Mouse (Mus musculus) kidney, postnatal 0 days (tissue): Measurements from ENCODE around the gene Scg2. TPM values are rescaled to one million over a fixed set of nuclear protein-coding genes. Genes with fewer than 3 reads are reported as not detected.
A peak's percentile ranks its signal among the peaks of the same experiment; 100 is the strongest.

Experiments used
- ATAC-seq: fragments of 200-750 bp; cut with Nextera tagmentation; replicated peaks from 2 replicates; pipeline ENCODE4 v1.8.0; 2017; ENCODE audit warnings: low read depth, moderate number of reproducible peaks, moderate TSS enrichment, moderate library complexity; ENCODE audit not compliant: low FRiP score
- DNase-seq: peaks from one replicate; pipeline ENCODE4 v3.0.0-alpha.2; 2016; ENCODE audit warnings: low spot score
- H3K27ac ChIP-seq: fragments of 300-500 bp; sonication (generic); 2 replicates; pipeline ENCODE4 v1.5.1; 2014; ENCODE audit warnings: mild to moderate bottlenecking
- H3K27me3 ChIP-seq: fragments of 300-500 bp; sonication (generic); 2 replicates; pipeline ENCODE4 v1.6.1; 2014; ENCODE audit warnings: low read length, mixed read lengths; ENCODE audit not compliant: insufficient read depth
- H3K36me3 ChIP-seq: fragments of 300-500 bp; sonication (generic); 2 replicates; pipeline ENCODE4 v1.6.1; 2014; ENCODE audit warnings: low read length, mixed read lengths; ENCODE audit not compliant: insufficient read depth
- H3K4me1 ChIP-seq: fragments of 300-500 bp; sonication (generic); replicated peaks from 2 replicates; pipeline ENCODE4 v1.6.1; 2014; ENCODE audit warnings: antibody characterized with exemption, low read length, mixed read lengths; ENCODE audit not compliant: insufficient read depth
- H3K4me2 ChIP-seq: fragments of 300-500 bp; sonication (generic); 2 replicates; pipeline ENCODE4 v1.6.1; 2014; ENCODE audit warnings: mild to moderate bottlenecking, low read length, moderate library complexity, mixed read lengths
- H3K4me3 ChIP-seq: fragments of 300-500 bp; sonication (generic); replicated peaks from 2 replicates; pipeline ENCODE4 v1.5.1; 2014; ENCODE audit warnings: low read depth, low read length
- H3K9ac ChIP-seq: fragments of 300-500 bp; sonication (generic); 2 replicates; pipeline ENCODE4 v1.6.1; 2014; ENCODE audit warnings: low read depth, low read length
- H3K9me3 ChIP-seq: fragments of 300-500 bp; sonication (generic); replicated peaks from 2 replicates; pipeline ENCODE4 v1.6.1; 2016; ENCODE audit warnings: low read length, inconsistent platforms, mixed read lengths
- CTCF ChIP-seq: IDR thresholded peaks from 2 replicates; pipeline ENCODE4 v1.5.1; 2016; ENCODE audit warnings: antibody characterized with exemption, low read depth, mild to moderate bottlenecking, moderate library complexity
- WGBS: fragments of 180-500 bp; shearing (Covaris S2); extraction: QIAGEN DNeasy Blood & Tissue Kit; methylation state at CpG from one replicate; pipeline ENCODE4 v1.1.7; 2014; 5-methylcytosine and 5-hydroxymethylcytosine counted together
- polyA plus RNA-seq: library from polyadenylated mRNA; unstranded; fragments of >200 nt; fragmentation: Nextera tagmentation; extraction: Ambion mirVana; gene quantifications from 2 replicates; pipeline ENCODE4 v1.2.1, GENCODE M21; 2015

Gene Scg2
- 0.09 and 0.17 TPM in 2 replicates for polyA plus RNA-seq

DNA sequence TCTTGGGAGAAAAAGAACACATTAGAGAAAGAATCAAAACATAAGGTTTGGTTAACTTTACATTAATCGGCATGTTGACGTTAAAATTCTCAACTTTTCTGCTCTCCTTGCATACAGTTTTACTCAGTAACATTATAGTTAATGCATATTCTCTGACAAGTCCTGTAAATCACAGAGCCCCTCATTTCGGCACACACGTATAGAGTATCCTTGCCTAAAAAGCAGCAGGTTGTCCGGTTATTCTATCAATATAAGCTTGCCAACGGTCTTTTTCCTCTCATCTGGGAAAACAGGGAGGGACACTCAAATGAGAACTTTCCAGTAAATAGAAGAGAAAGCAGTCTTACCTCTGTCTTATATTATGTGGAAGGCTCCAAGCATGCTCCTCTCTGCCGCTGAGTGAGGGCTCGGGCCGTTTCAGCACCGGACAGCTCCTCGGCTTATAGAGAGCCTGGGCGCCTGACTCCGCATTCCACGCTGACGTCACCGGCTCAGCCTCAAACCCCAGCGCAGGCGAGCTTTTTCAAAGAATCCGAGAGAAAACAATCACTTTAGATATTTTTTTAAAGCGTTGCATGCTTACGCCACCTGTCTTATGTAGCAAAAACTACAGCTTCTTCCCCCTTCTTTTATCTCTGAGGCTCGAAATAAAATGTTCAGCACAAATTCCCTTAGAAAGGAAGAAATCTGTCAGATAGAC is at the start of gene Scg2:
Scg2 (minus strand) TSS at position 512 of the 700 bp plus-strand sequence.
- Histone ChIP-seq H3K27ac (no peak within 1 kb of the TSS), H3K36me3 (no peaks in the 10 kb centered on the region), H3K4me1 (no peaks in the 10 kb centered on the region), H3K4me2 (no peak within 1 kb of the TSS), H3K27me3 (no peaks in the 10 kb centered on the region), H3K4me3 (no peak within 1 kb of the TSS), H3K9ac (no peak within 1 kb of the TSS), H3K9me3 (no peaks in the 10 kb centered on the region)
- peak; percentile 97 for DNase-seq
- 14% methylated on average over 22 of the region's 22 CpGs for WGBS
- TF ChIP-seq CTCF = peak; percentile 66
- ATAC-seq = peak; percentile 92

DNA sequence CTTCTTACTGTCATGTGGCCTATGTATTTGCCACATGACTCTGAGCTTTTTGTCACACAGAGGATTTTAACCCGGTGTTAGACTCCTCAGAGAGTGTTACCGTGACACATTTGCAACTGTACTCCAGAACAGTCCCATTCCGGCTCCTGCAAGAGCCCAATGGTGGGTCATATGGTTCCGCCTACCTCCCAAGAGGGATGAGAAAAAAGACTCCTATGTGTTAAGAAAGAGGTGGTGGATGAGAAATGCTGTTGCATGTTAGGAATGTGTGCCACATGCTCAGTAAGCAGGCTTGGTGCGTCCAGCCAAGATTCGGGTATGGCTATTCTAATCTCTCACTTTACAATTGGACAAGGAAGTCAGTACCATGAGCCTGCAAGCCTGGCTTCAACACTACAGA is 45.6 kb upstream of the Scg2 start:
- ATAC-seq = no peak

DNA sequence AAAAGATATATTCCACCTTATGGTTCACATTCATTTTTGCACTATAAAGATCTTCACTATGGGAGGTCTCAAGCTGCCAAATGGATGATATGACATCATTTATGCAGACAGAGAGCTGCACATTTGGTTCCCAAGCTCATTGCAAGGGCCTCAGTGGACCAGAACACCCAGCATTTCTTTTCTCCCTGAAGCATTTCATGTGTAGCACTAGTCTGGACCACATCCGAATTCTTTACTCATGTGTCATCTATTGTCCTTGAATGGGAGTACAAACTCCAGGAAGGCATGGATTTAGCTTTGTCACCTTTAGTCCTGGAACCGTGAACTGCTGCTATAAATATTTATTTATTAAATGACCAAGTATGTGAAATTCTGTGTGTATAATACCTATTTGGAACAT is 30.9 kb upstream of the Scg2 start:
- Histone ChIP-seq H3K9ac (no peak overlapping the region), H3K9me3 (no peaks in the 10 kb centered on the region), H3K36me3 (no peaks in the 10 kb centered on the region), H3K27me3 (no peaks in the 10 kb centered on the region), H3K27ac (no peak overlapping the region), H3K4me2 (no peak overlapping the region), H3K4me3 (no peak overlapping the region), H3K4me1 (no peaks in the 10 kb centered on the region)
- WGBS = 78% methylated on average over 2 of the region's 2 CpGs
- DNase-seq (no peak), ATAC-seq (no peak)
- no peak for TF ChIP-seq CTCF

More for the DNA sequence above, 45.6 kb upstream of the Scg2 start:
- no peak for DNase-seq
- no peak overlapping the region for H3K27ac ChIP-seq
- no peak overlapping the region for H3K9ac ChIP-seq
- H3K9me3 ChIP-seq = no peaks in the 10 kb centered on the region
- WGBS = 91% methylated on average over 6 of the region's 6 CpGs
- no peak overlapping the region for H3K4me3 ChIP-seq
- H3K4me2 ChIP-seq = no peak overlapping the region
- H3K4me1 ChIP-seq = no peaks in the 10 kb centered on the region
- no peaks in the 10 kb centered on the region for H3K36me3 ChIP-seq
- TF ChIP-seq CTCF = no peak
- no peaks in the 10 kb centered on the region for H3K27me3 ChIP-seq

GRCm38 (mm10) chr1:79469871-79470270 is 30.0 kb upstream of the Scg2 start:
- no peaks in the 10 kb centered on the region for H3K36me3 ChIP-seq
- H3K27me3 ChIP-seq = no peaks in the 10 kb centered on the region
- no peak overlapping the region for H3K9ac ChIP-seq
- no peak for TF ChIP-seq CTCF
- 79% methylated on average over 5 of the region's 5 CpGs for WGBS
- no peak overlapping the region for H3K4me3 ChIP-seq
- no peaks in the 10 kb centered on the region for H3K4me1 ChIP-seq
- ATAC-seq (no peak), DNase-seq (peak; percentile 6)
- no peak overlapping the region for H3K4me2 ChIP-seq
- no peaks in the 10 kb centered on the region for H3K9me3 ChIP-seq
- H3K27ac ChIP-seq = no peak overlapping the region

DNA sequence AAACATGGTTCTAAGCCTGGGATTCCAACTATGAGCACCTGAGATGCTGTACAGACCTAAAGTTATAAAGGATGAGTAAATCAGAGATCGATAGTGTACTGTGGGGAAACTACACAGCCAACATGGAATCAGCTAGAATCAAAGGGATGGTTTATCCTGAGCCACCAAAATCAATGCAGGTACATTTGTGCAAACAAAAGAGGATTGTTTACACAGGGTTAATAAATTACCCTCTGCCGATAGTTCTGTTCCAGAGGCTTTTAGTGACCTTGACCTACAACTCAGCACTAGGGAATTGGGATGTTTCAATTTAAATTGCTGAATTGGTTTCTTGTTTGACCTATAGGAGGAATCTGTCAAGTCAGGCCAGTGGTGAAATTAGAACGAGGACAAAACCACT is 26.7 kb upstream of the Scg2 start:
- H3K4me1 ChIP-seq = no peaks in the 10 kb centered on the region
- no peak for DNase-seq
- no peak overlapping the region for H3K27ac ChIP-seq
- H3K4me2 ChIP-seq = no peak overlapping the region
- no peaks in the 10 kb centered on the region for H3K9me3 ChIP-seq
- no peak for TF ChIP-seq CTCF
- no peak overlapping the region for H3K9ac ChIP-seq
- no peak for ATAC-seq
- H3K4me3 ChIP-seq = no peak overlapping the region
- 42% methylated on average over 3 of the region's 3 CpGs for WGBS
- H3K36me3 ChIP-seq = no peaks in the 10 kb centered on the region
- H3K27me3 ChIP-seq = no peaks in the 10 kb centered on the region

- Histone ChIP-seq H3K27ac (no peak overlapping the region), H3K4me1 (no peaks in the 10 kb centered on the region), H3K27me3 (no peaks in the 10 kb centered on the region), H3K36me3 (no peaks in the 10 kb centered on the region), H3K4me3 (no peak overlapping the region), H3K9me3 (no peaks in the 10 kb centered on the region), H3K9ac (no peak overlapping the region), H3K4me2 (no peak overlapping the region)
- no peak for TF ChIP-seq CTCF
- peak; percentile 3 for DNase-seq
- 23% methylated on average over 5 of the region's 5 CpGs for WGBS
- ATAC-seq = no peak
Measured at GRCm38 (mm10) chr1:79458558-79458957, 18.6 kb upstream of the Scg2 start.

- WGBS = 34% methylated on average over 4 of the region's 4 CpGs
- Histone ChIP-seq H3K4me2 (no peak overlapping the region), H3K27ac (no peak overlapping the region), H3K36me3 (no peaks in the 10 kb centered on the region), H3K27me3 (no peaks in the 10 kb centered on the region), H3K9me3 (no peaks in the 10 kb centered on the region), H3K4me1 (no peaks in the 10 kb centered on the region), H3K9ac (no peak overlapping the region), H3K4me3 (no peak overlapping the region)
- no peak for TF ChIP-seq CTCF
- DNase-seq (no peak), ATAC-seq (no peak)
Measured at GRCm38 (mm10) chr1:79454164-79454563, 14.2 kb upstream of the Scg2 start.
